Mouse (Mus musculus): ENCODE results near the gene Myocd. TPM values are rescaled to one million over a fixed set of nuclear protein-coding genes. Genes with fewer than 3 reads are reported as not detected.

Myocd gene
- polyA plus RNA-seq, 1 experiment: 0.94 TPM

DNA sequence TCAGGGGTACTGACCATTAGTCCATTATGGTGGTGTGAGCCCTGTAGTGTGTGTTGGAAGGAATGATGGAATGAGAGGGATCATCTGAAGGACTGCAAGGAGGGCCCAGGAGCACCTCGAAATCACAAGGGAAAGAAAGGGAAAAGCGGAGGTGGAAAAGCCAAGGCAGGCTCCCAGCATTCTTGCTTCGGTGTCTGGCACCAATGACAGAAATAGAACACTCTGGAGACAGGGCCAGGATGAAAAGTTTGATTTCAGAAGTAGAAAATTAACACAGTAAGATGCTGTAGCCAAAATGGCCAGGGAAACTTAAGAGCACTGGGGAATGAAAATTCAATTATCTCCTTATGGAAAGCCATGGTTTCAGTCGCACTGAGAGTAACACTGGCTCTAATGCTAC is 136.1 kb downstream of the Myocd start:
- H3K4me1 ChIP-seq (ENCODE audit: control insufficient read depth, insufficient read depth, low read length): no peaks in the 10 kb centered on the region
- no peak overlapping the region for H3K27ac ChIP-seq (ENCODE audit: insufficient read depth, low read length)
- TF ChIP-seq POLR2A (IDR thresholded peaks at IDR 0.05; ENCODE audit: insufficient read depth, low read length) (no peak), EP300 (IDR thresholded peaks at IDR 0.05; ENCODE audit: insufficient read depth, low read depth, low read length) (no peak), CTCF (IDR thresholded peaks at IDR 0.05; ENCODE audit: low read depth, low read length) (no peak)
- no peaks in the 10 kb centered on the region for H3K27me3 ChIP-seq (ENCODE audit: control insufficient read depth, insufficient read depth, low read length, poor library complexity, severe bottlenecking)
- H3K9me3 ChIP-seq (replicated peaks; ENCODE audit: control insufficient read depth, insufficient read depth, low read length, poor library complexity, severe bottlenecking): no peaks in the 10 kb centered on the region
- no peak overlapping the region for H3K4me3 ChIP-seq (ENCODE audit: low read depth, low read length)
- no peaks in the 10 kb centered on the region for H3K36me3 ChIP-seq (ENCODE audit: control insufficient read depth, insufficient read depth, low read length, poor library complexity, severe bottlenecking)
- H3K9ac ChIP-seq (ENCODE audit: low read depth, poor library complexity, severe bottlenecking): no peak overlapping the region

DNA sequence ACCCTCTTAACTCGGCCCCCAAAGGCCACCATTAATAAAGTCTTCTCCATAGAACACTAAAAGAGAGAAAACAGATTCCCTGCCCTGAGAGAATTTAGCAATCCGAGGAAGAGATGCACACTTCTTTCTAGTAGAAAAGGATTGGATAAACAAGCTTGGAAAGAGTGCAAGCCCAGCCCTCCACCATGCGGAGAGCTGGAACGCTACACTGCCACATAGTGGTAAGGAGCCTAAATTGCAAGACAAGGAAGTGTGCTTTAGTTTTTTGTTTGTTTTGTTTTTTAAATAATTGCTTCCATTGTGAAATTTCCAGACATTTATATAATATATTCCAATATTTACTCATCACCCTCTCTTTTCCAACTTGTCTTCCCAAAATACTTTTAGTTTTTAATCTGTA is 140.7 kb downstream of the Myocd start:
- H3K27me3 ChIP-seq (ENCODE audit: control insufficient read depth, insufficient read depth, low read length, poor library complexity, severe bottlenecking): no peaks in the 10 kb centered on the region
- H3K9me3 ChIP-seq (replicated peaks; ENCODE audit: control insufficient read depth, insufficient read depth, low read length, poor library complexity, severe bottlenecking): no peaks in the 10 kb centered on the region
- no peak overlapping the region for H3K27ac ChIP-seq (ENCODE audit: insufficient read depth, low read length)
- no peaks in the 10 kb centered on the region for H3K36me3 ChIP-seq (ENCODE audit: control insufficient read depth, insufficient read depth, low read length, poor library complexity, severe bottlenecking)
- peaks cover 3% of the 10 kb centered on the region for H3K4me1 ChIP-seq (ENCODE audit: control insufficient read depth, insufficient read depth, low read length)
- H3K4me3 ChIP-seq (ENCODE audit: low read depth, low read length): no peak overlapping the region
- TF ChIP-seq POLR2A (IDR thresholded peaks at IDR 0.05; ENCODE audit: insufficient read depth, low read length) (no peak), CTCF (IDR thresholded peaks at IDR 0.05; ENCODE audit: low read depth, low read length) (peak; percentile 59), EP300 (IDR thresholded peaks at IDR 0.05; ENCODE audit: insufficient read depth, low read depth, low read length) (no peak)
- no peak overlapping the region for H3K9ac ChIP-seq (ENCODE audit: low read depth, poor library complexity, severe bottlenecking)

DNA sequence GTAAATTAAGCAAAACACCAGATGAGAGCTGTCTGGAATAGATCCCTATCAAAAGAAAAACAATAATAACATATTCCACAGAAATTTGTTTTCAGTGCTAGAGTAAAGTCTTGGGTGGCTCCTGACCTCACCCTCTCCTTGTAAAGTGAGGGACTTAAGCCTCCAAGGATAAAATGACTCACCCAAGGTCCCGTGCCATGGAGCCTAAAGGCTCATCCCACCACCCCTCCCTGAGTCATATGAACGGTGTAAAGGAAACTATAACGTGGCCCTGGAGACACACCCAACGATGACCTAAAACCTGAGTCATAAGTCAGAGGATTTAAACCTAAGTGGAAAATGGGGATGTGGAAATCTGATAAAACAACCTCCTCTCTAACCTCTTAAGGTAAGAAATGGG is 141.1 kb downstream of the Myocd start:
- no peak for TF ChIP-seq POLR2A (IDR thresholded peaks at IDR 0.05; ENCODE audit: insufficient read depth, low read length)
- TF ChIP-seq EP300 (IDR thresholded peaks at IDR 0.05; ENCODE audit: insufficient read depth, low read depth, low read length): no peak
- no peak for TF ChIP-seq CTCF (IDR thresholded peaks at IDR 0.05; ENCODE audit: low read depth, low read length)
- Histone ChIP-seq H3K27ac (ENCODE audit: insufficient read depth, low read length) (no peak overlapping the region), H3K27me3 (ENCODE audit: control insufficient read depth, insufficient read depth, low read length, poor library complexity, severe bottlenecking) (no peaks in the 10 kb centered on the region), H3K4me1 (ENCODE audit: control insufficient read depth, insufficient read depth, low read length) (peaks cover 3% of the 10 kb centered on the region), H3K4me3 (ENCODE audit: low read depth, low read length) (no peak overlapping the region), H3K9ac (ENCODE audit: low read depth, poor library complexity, severe bottlenecking) (no peak overlapping the region), H3K36me3 (ENCODE audit: control insufficient read depth, insufficient read depth, low read length, poor library complexity, severe bottlenecking) (no peaks in the 10 kb centered on the region), H3K9me3 (replicated peaks; ENCODE audit: control insufficient read depth, insufficient read depth, low read length, poor library complexity, severe bottlenecking) (no peaks in the 10 kb centered on the region)

DNA sequence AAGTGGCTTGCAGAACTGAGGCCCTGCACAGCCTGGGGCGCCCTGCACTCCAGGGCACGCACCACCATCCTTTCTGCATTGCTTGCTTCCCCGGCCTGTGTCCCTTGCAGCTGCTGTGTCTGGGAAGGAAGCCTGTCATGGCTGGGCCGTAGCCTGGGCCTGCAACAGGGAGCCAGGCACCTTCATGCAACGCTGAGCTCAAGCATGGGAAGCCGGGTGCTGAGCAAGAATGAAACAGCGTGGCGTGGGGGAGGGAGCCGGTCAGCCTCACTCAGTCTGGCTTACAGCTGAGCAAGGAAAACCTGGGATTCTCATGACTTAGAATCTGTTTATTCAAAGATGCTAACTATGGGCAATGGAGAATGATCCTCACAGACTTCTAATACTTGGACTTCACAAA is 143.2 kb downstream of the Myocd start:
- no peak overlapping the region for H3K4me3 ChIP-seq (ENCODE audit: low read depth, low read length)
- no peak overlapping the region for H3K9ac ChIP-seq (ENCODE audit: low read depth, poor library complexity, severe bottlenecking)
- no peak overlapping the region for H3K27ac ChIP-seq (ENCODE audit: insufficient read depth, low read length)

More for the DNA sequence above, 143.2 kb downstream of the Myocd start:
- Histone ChIP-seq H3K4me1 (ENCODE audit: control insufficient read depth, insufficient read depth, low read length) (peaks cover 3% of the 10 kb centered on the region), H3K27me3 (ENCODE audit: control insufficient read depth, insufficient read depth, low read length, poor library complexity, severe bottlenecking) (no peaks in the 10 kb centered on the region), H3K9me3 (replicated peaks; ENCODE audit: control insufficient read depth, insufficient read depth, low read length, poor library complexity, severe bottlenecking) (no peaks in the 10 kb centered on the region), H3K36me3 (ENCODE audit: control insufficient read depth, insufficient read depth, low read length, poor library complexity, severe bottlenecking) (no peaks in the 10 kb centered on the region)
- TF ChIP-seq EP300 (IDR thresholded peaks at IDR 0.05; ENCODE audit: insufficient read depth, low read depth, low read length) (no peak), POLR2A (IDR thresholded peaks at IDR 0.05; ENCODE audit: insufficient read depth, low read length) (no peak), CTCF (IDR thresholded peaks at IDR 0.05; ENCODE audit: low read depth, low read length) (no peak)

Other genes starting within 250 kb of the Myocd start
- gene 1700086D15Rik, start 110.1 kb downstream of the Myocd start, polyA plus RNA-seq (2011; ENCODE audit: insufficient read depth, insufficient read length, low read depth, missing spikeins): 1.3 and 2.5 TPM in 2 replicates
- gene Arhgap44, start 107.0 kb downstream of the Myocd start, polyA plus RNA-seq (2011; ENCODE audit: insufficient read depth, insufficient read length, low read depth, missing spikeins): 7.9 and 8.6 TPM in 2 replicates